Mouse (Mus musculus): Measurements from ENCODE around the gene Vps26b. TPM values are rescaled to one million over a fixed set of nuclear protein-coding genes. Genes with fewer than 3 reads are reported as not detected.

Gene Vps26b
- total RNA-seq, 2 experiments from 2014 or later: 92.9 to 101 TPM

DNA sequence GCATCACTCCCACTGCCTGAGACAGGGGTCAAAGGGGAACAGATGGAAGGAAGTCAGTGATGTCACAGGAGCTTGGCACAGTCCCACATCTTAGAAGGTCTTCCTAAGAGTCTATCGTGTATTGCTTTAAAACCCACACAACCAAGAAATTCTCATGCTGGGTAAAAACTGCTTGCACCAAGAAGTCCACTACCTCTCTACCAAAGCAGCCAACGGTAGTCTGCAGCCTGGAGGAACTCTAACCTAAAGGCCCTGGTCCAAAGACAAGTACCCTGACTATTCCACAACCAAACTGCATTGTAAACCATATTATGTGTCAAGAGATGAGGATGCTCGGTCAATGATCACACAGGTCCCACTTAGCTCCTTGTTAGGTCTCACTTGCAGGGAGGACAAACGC lies 39.7 kb downstream of the Vps26b start:
- DNase-seq (ENCODE audit: extremely low spot score in 1 of 2, low spot score in 2 of 2): peak in 1 of 2 experiments; percentile 8
- no peak for TF ChIP-seq CTCF (IDR thresholded peaks at IDR 0.05)
- intact Hi-C loops (cut with DNase I): no loop called here

GRCm38 (mm10) chr9:26985668-26986277 lies 44.1 kb downstream of the Vps26b start:
- Histone ChIP-seq H3K4me3 (no peak overlapping the region), H3K27ac (no peak overlapping the region)
- intact Hi-C loops (cut with DNase I): no loop called here

More for the DNA sequence above, 39.7 kb downstream of the Vps26b start:
- no peak overlapping the region for H3K4me3 ChIP-seq
- no peak overlapping the region for H3K27ac ChIP-seq

GRCm38 (mm10) chr9:26985090-26985613 lies 44.7 kb downstream of the Vps26b start:
- DNase-seq (ENCODE audit: extremely low spot score in 1 of 2, low spot score in 2 of 2): no peak
- Histone ChIP-seq H3K27ac (no peak overlapping the region), H3K4me3 (no peak overlapping the region)
- TF ChIP-seq CTCF (IDR thresholded peaks at IDR 0.05): no peak
- intact Hi-C loops (cut with DNase I): no loop called here

More at GRCm38 (mm10) chr9:26985668-26986277, 44.1 kb downstream of the Vps26b start:
- TF ChIP-seq CTCF (IDR thresholded peaks at IDR 0.05): no peak
- DNase-seq (ENCODE audit: extremely low spot score in 1 of 2, low spot score in 2 of 2): no peak

DNA sequence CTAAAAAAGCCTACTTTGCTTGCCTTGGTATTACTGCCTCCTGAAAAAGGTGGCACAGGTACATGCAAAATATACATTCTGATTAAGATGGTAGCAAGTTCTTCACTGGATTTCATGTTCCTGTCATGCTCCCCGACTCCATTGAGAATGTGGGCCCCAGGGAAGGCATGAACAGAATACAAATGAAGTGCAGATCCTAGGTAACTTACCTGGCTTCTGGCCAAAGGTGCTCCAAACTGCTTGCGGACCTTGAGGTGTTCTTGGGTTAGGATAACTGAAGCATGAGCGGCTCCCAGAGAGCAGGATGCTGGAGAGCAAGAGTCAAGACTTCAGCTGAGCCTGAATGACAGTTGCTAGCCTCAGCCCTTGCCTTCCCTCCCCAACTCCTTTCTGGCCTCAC lies 51.1 kb downstream of the Vps26b start:
- no peak for DNase-seq (ENCODE audit: extremely low spot score in 1 of 2, low spot score in 2 of 2)
- TF ChIP-seq CTCF (IDR thresholded peaks at IDR 0.05): no peak
- Histone ChIP-seq H3K4me3 (no peak overlapping the region), H3K27ac (no peak overlapping the region)
- intact Hi-C loops (cut with DNase I): loop anchor here (10.0 kb wide), 2 partner anchors 1284 to 1324 kb away; no protein-coding TSS in a partner anchor

GRCm38 (mm10) chr9:26977754-26978153 lies 52.1 kb downstream of the Vps26b start:
- H3K4me3 ChIP-seq: no peak overlapping the region
- no peak overlapping the region for H3K27ac ChIP-seq
- TF ChIP-seq CTCF (IDR thresholded peaks at IDR 0.05): peak; percentile 33
- no peak for DNase-seq (ENCODE audit: extremely low spot score in 1 of 2, low spot score in 2 of 2)
- intact Hi-C loops (cut with DNase I): loop anchor here (10.0 kb wide), 2 partner anchors 1283 to 1323 kb away; no protein-coding TSS in a partner anchor

Other genes with a start within 250 kb of the Vps26b start
- under 1 TPM in 1 of 2 experiments, not detected in 1; 0.23 TPM for gene Glb1l2, start 223.6 kb downstream of the Vps26b start, total RNA-seq (2021)
- not detected for gene Glb1l3, start 169.2 kb downstream of the Vps26b start, total RNA-seq (2021)
- not detected for gene Gm1110, start 107.0 kb downstream of the Vps26b start, total RNA-seq (2021)
- gene Acad8, start 30.5 kb downstream of the Vps26b start, total RNA-seq (2021): 10 to 100 TPM; 32.2 to 32.4 TPM
- gene Thyn1, start 30.4 kb downstream of the Vps26b start, total RNA-seq (2021): 10 to 100 TPM; 54.1 to 58.4 TPM
- 10 to 100 TPM; 16.1 to 18.1 TPM for gene Ncapd3, start 110 bp upstream of the Vps26b start, total RNA-seq (2021)
- gene Jam3, start 125.4 kb upstream of the Vps26b start, total RNA-seq (2021): 10 to 100 TPM; 32.6 TPM

All from left cerebral cortex, adult 2 months (tissue).